Mouse (Mus musculus): Measurements from ENCODE around the gene Rufy3. TPM values are rescaled to one million over a fixed set of nuclear protein-coding genes. Genes with fewer than 3 reads are reported as not detected.
A peak's percentile ranks its signal among the peaks of the same experiment; 100 is the strongest.

Gene Rufy3
- polyA plus RNA-seq, 1 experiment from 2014 or later = 6.8 TPM

DNA sequence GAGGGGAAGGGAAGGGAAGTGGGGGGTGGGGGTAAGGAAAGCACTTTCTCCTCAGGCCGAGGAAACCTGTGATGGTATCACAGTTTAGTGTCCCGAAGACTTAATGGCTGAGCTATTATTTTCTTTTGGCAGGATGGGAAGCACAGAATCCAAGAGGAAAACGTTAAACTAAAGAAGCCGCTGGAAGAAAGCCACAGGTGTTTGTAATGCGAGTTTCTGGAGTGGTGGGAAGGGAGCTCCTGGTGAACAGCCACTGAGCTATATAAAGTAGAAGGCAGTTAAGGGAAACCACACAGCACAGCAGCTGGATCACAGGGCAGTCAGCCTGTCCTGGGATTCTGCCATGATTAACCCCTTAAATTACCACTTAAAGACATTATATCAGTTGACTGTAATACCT lies 80.6 kb downstream of the Rufy3 start:
- no peak for ATAC-seq
- no peaks in the 10 kb centered on the region; the same call in 1 of the 2 replicates for H3K4me1 ChIP-seq (ENCODE audit: insufficient read depth)
- TF ChIP-seq EP300 (IDR thresholded peaks at IDR 0.05; ENCODE audit: low read depth) (no peak), CTCF (IDR thresholded peaks at IDR 0.05; ENCODE audit: low read depth) (no peak)
- H3K9ac ChIP-seq (replicated peaks) = no peak overlapping the region
- 57% methylated on average over 5 of the region's 5 CpGs for WGBS (ENCODE audit: insufficient replicate concordance)
- no peak overlapping the region for H3K4me3 ChIP-seq (ENCODE audit: low read depth, low read length)
- H3K27me3 ChIP-seq (ENCODE audit: insufficient read depth, low read length) = no peaks in the 10 kb centered on the region
- no peaks in the 10 kb centered on the region for H3K9me3 ChIP-seq (ENCODE audit: low read length)
- H3K27ac ChIP-seq (ENCODE audit: low read depth) = no peak overlapping the region
- DNase-seq = no peak
- H3K4me2 ChIP-seq (ENCODE audit: low read depth, low read length) = no peak overlapping the region
- peaks cover 57% of the 10 kb centered on the region for H3K36me3 ChIP-seq (replicated peaks; ENCODE audit: insufficient read depth, low read length)

DNA sequence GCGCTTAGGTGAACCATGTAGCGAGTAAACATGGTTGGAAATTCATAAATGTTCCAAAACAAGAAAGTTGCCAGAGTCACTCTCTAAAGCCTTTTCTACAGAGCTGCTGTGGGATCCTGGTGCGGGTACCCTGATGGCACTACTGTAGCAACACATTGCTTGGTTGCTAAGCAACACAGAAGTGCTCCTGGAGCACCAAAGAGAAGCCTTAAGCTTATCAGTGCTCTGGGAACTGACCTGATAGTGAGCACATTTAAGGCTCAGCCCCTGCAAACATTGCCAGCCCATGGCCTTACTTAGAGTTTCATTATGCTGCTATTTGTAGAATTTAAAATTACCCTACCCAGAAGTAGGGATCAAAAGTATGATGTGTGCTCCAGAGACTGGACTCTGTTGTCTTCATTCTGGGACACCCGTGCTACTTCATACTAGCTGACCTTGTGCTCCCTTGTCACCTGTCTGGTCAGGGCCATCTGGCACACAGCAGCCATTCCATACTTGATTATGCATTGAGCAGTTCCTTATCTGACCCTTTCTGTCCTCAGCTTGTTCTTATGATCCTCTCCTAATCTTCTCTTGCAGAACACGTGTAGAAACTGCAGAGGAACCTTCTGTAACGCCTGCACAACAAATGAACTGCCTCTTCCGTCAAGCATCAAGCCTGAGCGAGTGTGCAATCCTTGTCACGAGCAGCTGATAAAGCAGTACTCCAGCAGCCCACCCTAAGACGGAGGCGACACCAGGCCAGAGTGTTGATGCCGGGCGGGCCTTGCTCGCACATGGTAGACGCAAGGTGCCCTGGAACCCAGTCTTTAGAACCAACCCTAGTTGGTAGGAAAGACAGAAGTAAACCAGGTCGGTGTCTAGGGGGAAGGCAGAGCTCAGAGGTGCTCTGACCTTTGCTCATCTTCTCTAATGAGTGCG lies 84.7 kb downstream of the Rufy3 start:
- TF ChIP-seq EP300 (IDR thresholded peaks at IDR 0.05; ENCODE audit: low read depth) = peak; percentile 88
- no peak for TF ChIP-seq CTCF (IDR thresholded peaks at IDR 0.05; ENCODE audit: low read depth)
- ATAC-seq = peak; percentile 89
- Histone ChIP-seq H3K4me2 (ENCODE audit: low read depth, low read length) (no peak overlapping the region), H3K9ac (replicated peaks) (no peak overlapping the region), H3K4me3 (ENCODE audit: low read depth, low read length) (no peak overlapping the region), H3K36me3 (replicated peaks; ENCODE audit: insufficient read depth, low read length) (peaks cover 50% of the 10 kb centered on the region), H3K4me1 (ENCODE audit: insufficient read depth) (no peaks in the 10 kb centered on the region), H3K27me3 (ENCODE audit: insufficient read depth, low read length) (no peaks in the 10 kb centered on the region), H3K9me3 (ENCODE audit: low read length) (no peaks in the 10 kb centered on the region), H3K27ac (ENCODE audit: low read depth) (no peak overlapping the region)
- DNase-seq = no peak
- 61% methylated on average over 17 of the region's 17 CpGs for WGBS (ENCODE audit: insufficient replicate concordance)

DNA sequence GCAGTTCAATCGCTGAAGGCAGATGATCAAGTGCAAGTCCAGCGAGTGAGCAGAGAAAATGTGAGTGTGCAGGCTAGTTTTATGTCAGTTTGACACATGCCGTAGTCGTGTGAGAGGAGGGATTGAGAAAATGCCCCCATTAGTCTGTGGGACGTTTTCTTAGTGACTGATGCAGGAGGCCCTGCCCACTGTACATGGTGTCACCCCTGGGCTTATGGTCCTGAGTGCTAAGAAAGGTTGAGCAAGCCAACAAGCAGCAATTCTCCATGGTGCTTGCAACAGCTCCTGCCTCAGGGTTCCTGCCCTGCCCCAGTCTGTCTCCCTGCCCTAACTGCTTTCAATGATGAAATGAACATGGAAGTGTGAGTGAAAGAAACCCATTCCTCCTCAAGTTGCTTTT lies 87.7 kb downstream of the Rufy3 start:
- Histone ChIP-seq H3K9ac (replicated peaks) (no peak overlapping the region), H3K27me3 (ENCODE audit: insufficient read depth, low read length) (no peaks in the 10 kb centered on the region), H3K9me3 (ENCODE audit: low read length) (no peaks in the 10 kb centered on the region), H3K4me2 (ENCODE audit: low read depth, low read length) (no peak overlapping the region), H3K4me3 (ENCODE audit: low read depth, low read length) (no peak overlapping the region), H3K4me1 (ENCODE audit: insufficient read depth) (no peaks in the 10 kb centered on the region), H3K36me3 (replicated peaks; ENCODE audit: insufficient read depth, low read length) (peaks cover 36% of the 10 kb centered on the region), H3K27ac (ENCODE audit: low read depth) (no peak overlapping the region)
- ATAC-seq (no peak), DNase-seq (no peak)
- 63% methylated on average over 5 of the region's 5 CpGs for WGBS (ENCODE audit: insufficient replicate concordance)
- no peak for TF ChIP-seq CTCF (IDR thresholded peaks at IDR 0.05; ENCODE audit: low read depth)
- TF ChIP-seq EP300 (IDR thresholded peaks at IDR 0.05; ENCODE audit: low read depth) = no peak

DNA sequence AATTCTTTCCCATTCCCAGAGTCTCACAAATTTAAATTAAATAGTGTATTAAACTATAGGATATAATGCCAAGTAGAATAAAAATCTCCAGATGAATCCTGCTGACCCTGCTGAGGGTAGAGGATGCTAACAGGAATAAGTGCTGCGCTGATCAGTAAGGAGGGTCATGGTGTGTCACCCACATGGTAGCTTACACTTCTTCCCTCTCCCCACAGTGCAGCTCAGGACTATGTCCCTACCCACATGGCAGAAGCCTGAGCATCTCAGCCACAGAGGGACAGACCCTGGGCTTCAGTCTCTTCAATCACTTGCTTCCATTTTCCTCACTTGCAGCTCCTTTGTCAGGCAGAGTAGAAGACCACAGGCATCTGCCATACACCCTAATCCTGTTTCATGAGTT lies 93.0 kb downstream of the Rufy3 start:
- Histone ChIP-seq H3K4me2 (ENCODE audit: low read depth, low read length) (no peak overlapping the region), H3K9me3 (ENCODE audit: low read length) (no peaks in the 10 kb centered on the region), H3K4me3 (ENCODE audit: low read depth, low read length) (no peak overlapping the region), H3K4me1 (ENCODE audit: insufficient read depth) (no peaks in the 10 kb centered on the region), H3K9ac (replicated peaks) (no peak overlapping the region), H3K36me3 (replicated peaks; ENCODE audit: insufficient read depth, low read length) (peaks cover 44% of the 10 kb centered on the region), H3K27me3 (ENCODE audit: insufficient read depth, low read length) (no peaks in the 10 kb centered on the region), H3K27ac (ENCODE audit: low read depth) (no peak overlapping the region)
- DNase-seq = no peak
- ATAC-seq = peak; percentile 33; the same call in 1 of the 2 replicates
- TF ChIP-seq EP300 (IDR thresholded peaks at IDR 0.05; ENCODE audit: low read depth) = no peak
- TF ChIP-seq CTCF (IDR thresholded peaks at IDR 0.05; ENCODE audit: low read depth) = no peak
- WGBS (ENCODE audit: insufficient replicate concordance) = 100% methylated on average over 1 of the region's 1 CpGs

DNA sequence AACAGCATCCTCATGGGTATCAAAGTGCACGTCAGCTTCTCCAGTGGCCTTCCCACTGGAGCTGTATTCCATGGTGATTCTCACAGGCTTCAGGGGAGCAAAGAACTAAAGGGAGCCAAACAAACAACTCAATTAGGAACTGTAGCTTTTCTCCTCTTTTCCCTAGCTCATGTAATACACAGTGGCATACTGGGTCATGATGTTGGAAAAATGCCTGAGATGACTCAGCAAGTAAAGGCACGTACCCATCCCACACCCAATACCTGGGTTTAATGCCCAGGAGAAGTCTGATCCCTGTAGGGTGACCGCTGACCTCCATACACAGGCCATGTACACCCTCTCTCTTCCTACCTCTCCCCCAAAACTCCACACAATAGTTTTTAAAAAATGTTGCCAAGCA lies 98.3 kb downstream of the Rufy3 start:
- DNase-seq (no peak), ATAC-seq (no peak)
- 83% methylated on average over 3 of the region's 3 CpGs for WGBS (ENCODE audit: insufficient replicate concordance)
- Histone ChIP-seq H3K9ac (replicated peaks) (no peak overlapping the region), H3K36me3 (replicated peaks; ENCODE audit: insufficient read depth, low read length) (peaks cover 75% of the 10 kb centered on the region), H3K27me3 (ENCODE audit: insufficient read depth, low read length) (no peaks in the 10 kb centered on the region), H3K9me3 (ENCODE audit: low read length) (no peaks in the 10 kb centered on the region), H3K4me1 (ENCODE audit: insufficient read depth) (no peaks in the 10 kb centered on the region), H3K4me3 (ENCODE audit: low read depth, low read length) (no peak overlapping the region), H3K27ac (ENCODE audit: low read depth) (no peak overlapping the region), H3K4me2 (ENCODE audit: low read depth, low read length) (no peak overlapping the region)
- TF ChIP-seq CTCF (IDR thresholded peaks at IDR 0.05; ENCODE audit: low read depth) = no peak
- TF ChIP-seq EP300 (IDR thresholded peaks at IDR 0.05; ENCODE audit: low read depth) = no peak

DNA sequence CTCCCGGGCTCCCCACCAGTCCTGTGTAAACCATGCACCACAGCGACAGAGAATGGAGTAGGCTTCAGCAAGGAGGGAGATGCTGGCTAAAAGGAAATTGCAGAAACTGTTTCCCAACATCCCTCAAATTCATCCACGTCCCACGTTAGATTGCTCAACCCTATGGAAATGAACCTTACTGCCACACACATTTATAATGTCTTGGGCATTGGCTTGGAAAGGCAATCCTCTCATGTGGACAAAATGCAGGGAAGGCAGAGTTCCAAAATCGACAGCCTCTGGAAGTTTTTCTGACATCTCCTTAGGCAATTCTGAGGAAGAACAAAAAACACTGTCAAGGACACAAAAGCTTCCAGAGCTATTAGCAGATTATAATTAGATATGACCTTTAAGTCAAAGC lies 99.0 kb downstream of the Rufy3 start:
- ATAC-seq = no peak
- TF ChIP-seq CTCF (IDR thresholded peaks at IDR 0.05; ENCODE audit: low read depth) (no peak), EP300 (IDR thresholded peaks at IDR 0.05; ENCODE audit: low read depth) (no peak)
- no peak for DNase-seq
- H3K27ac ChIP-seq (ENCODE audit: low read depth) = no peak overlapping the region
- peaks cover 78% of the 10 kb centered on the region for H3K36me3 ChIP-seq (replicated peaks; ENCODE audit: insufficient read depth, low read length)
- 76% methylated on average over 5 of the region's 5 CpGs for WGBS (ENCODE audit: insufficient replicate concordance)
- H3K9ac ChIP-seq (replicated peaks) = no peak overlapping the region
- no peaks in the 10 kb centered on the region for H3K9me3 ChIP-seq (ENCODE audit: low read length)
- no peak overlapping the region for H3K4me2 ChIP-seq (ENCODE audit: low read depth, low read length)
- H3K4me1 ChIP-seq (ENCODE audit: insufficient read depth) = no peaks in the 10 kb centered on the region
- H3K4me3 ChIP-seq (ENCODE audit: low read depth, low read length) = no peak overlapping the region
- no peaks in the 10 kb centered on the region for H3K27me3 ChIP-seq (ENCODE audit: insufficient read depth, low read length)

All from liver, postnatal 0 days (tissue).